Mouse (Mus musculus): Measurements from ENCODE around the gene D8Ertd738e. TPM values are rescaled to one million over a fixed set of nuclear protein-coding genes. Genes with fewer than 3 reads are reported as not detected.

Gene D8Ertd738e
- polyA plus RNA-seq, 1 experiment from 2014 or later, result 231 TPM

GRCm38 (mm10) chr8:84273968-84274367, 24.4 kb upstream of the D8Ertd738e start:
- WGBS, result 84% methylated on average over 3 of the region's 3 CpGs
- peaks cover 7% of the 10 kb centered on the region for H3K4me1 ChIP-seq (replicated peaks; ENCODE audit: control insufficient read depth, insufficient read depth, low read length)
- no peaks in the 10 kb centered on the region for H3K36me3 ChIP-seq (ENCODE audit: control insufficient read depth, insufficient read depth)
- H3K4me2 ChIP-seq (ENCODE audit: low read length), result no peak overlapping the region
- no peak overlapping the region for H3K4me3 ChIP-seq (replicated peaks; ENCODE audit: low read length)
- H3K9ac ChIP-seq (replicated peaks; ENCODE audit: low read depth, low read length), result no peak overlapping the region
- no peak for ATAC-seq
- no peaks in the 10 kb centered on the region for H3K9me3 ChIP-seq (ENCODE audit: control insufficient read depth, low read length)
- no peaks in the 10 kb centered on the region for H3K27me3 ChIP-seq (replicated peaks; ENCODE audit: control insufficient read depth, insufficient read depth, low read length)
- H3K27ac ChIP-seq (ENCODE audit: low read length), result no peak overlapping the region

- WGBS, result 89% methylated on average over 4 of the region's 4 CpGs
- Histone ChIP-seq H3K4me3 (replicated peaks; ENCODE audit: low read length) (no peak overlapping the region), H3K9me3 (ENCODE audit: control insufficient read depth, low read length) (no peaks in the 10 kb centered on the region)
These were observed 22.8 kb upstream of the D8Ertd738e start for GRCm38 (mm10) chr8:84272302-84272701.

GRCm38 (mm10) chr8:84269950-84270773, 20.6 kb upstream of the D8Ertd738e start, which contains the start of gene Ccdc130:
Gene Ccdc130 (minus strand): TSS chr8:84270380.
- no peaks in the 10 kb centered on the region for H3K27me3 ChIP-seq (replicated peaks; ENCODE audit: control insufficient read depth, insufficient read depth, low read length)
- ATAC-seq, result peak; percentile 99
- H3K36me3 ChIP-seq (ENCODE audit: control insufficient read depth, insufficient read depth), result peaks cover 9% of the 10 kb centered on the region; the same call in 1 of the 2 replicates
- peak within 1 kb of the TSS; percentile 64 for H3K27ac ChIP-seq (ENCODE audit: low read length)
- peak within 1 kb of the TSS; percentile 88 for H3K9ac ChIP-seq (replicated peaks; ENCODE audit: low read depth, low read length)
- H3K4me2 ChIP-seq (ENCODE audit: low read length), result peak within 1 kb of the TSS; percentile 84
- WGBS, result under 1% methylated on average over 44 of the region's 44 CpGs
- peaks cover 7% of the 10 kb centered on the region for H3K4me1 ChIP-seq (replicated peaks; ENCODE audit: control insufficient read depth, insufficient read depth, low read length)
- peak within 1 kb of the TSS; percentile 82 for H3K4me3 ChIP-seq (replicated peaks; ENCODE audit: low read length)
- no peaks in the 10 kb centered on the region for H3K9me3 ChIP-seq (ENCODE audit: control insufficient read depth, low read length)

More at GRCm38 (mm10) chr8:84272302-84272701, 22.8 kb upstream of the D8Ertd738e start:
- H3K9ac ChIP-seq (replicated peaks; ENCODE audit: low read depth, low read length), result no peak overlapping the region
- ATAC-seq, result no peak
- H3K36me3 ChIP-seq (ENCODE audit: control insufficient read depth, insufficient read depth), result no peaks in the 10 kb centered on the region
- peaks cover 7% of the 10 kb centered on the region for H3K4me1 ChIP-seq (replicated peaks; ENCODE audit: control insufficient read depth, insufficient read depth, low read length)
- H3K27me3 ChIP-seq (replicated peaks; ENCODE audit: control insufficient read depth, insufficient read depth, low read length), result no peaks in the 10 kb centered on the region
- no peak overlapping the region for H3K27ac ChIP-seq (ENCODE audit: low read length)
- no peak overlapping the region for H3K4me2 ChIP-seq (ENCODE audit: low read length)

GRCm38 (mm10) chr8:84261098-84261497, 11.6 kb upstream of the D8Ertd738e start:
- Histone ChIP-seq H3K27me3 (replicated peaks; ENCODE audit: control insufficient read depth, insufficient read depth, low read length) (no peaks in the 10 kb centered on the region), H3K36me3 (ENCODE audit: control insufficient read depth, insufficient read depth) (peaks cover 27% of the 10 kb centered on the region), H3K4me2 (ENCODE audit: low read length) (no peak overlapping the region), H3K9ac (replicated peaks; ENCODE audit: low read depth, low read length) (no peak overlapping the region), H3K27ac (ENCODE audit: low read length) (no peak overlapping the region), H3K4me3 (replicated peaks; ENCODE audit: low read length) (no peak overlapping the region), H3K9me3 (ENCODE audit: control insufficient read depth, low read length) (no peaks in the 10 kb centered on the region), H3K4me1 (replicated peaks; ENCODE audit: control insufficient read depth, insufficient read depth, low read length) (peaks cover 13% of the 10 kb centered on the region)
- WGBS, result 98% methylated on average over 4 of the region's 4 CpGs
- ATAC-seq, result no peak

- Histone ChIP-seq H3K4me3 (replicated peaks; ENCODE audit: low read length) (peak within 1 kb of the TSS; percentile 60), H3K27me3 (replicated peaks; ENCODE audit: control insufficient read depth, insufficient read depth, low read length) (no peaks in the 10 kb centered on the region), H3K9ac (replicated peaks; ENCODE audit: low read depth, low read length) (peak within 1 kb of the TSS; percentile 73), H3K27ac (ENCODE audit: low read length) (peak within 1 kb of the TSS; percentile 85), H3K4me2 (ENCODE audit: low read length) (peak within 1 kb of the TSS; percentile 93), H3K4me1 (replicated peaks; ENCODE audit: control insufficient read depth, insufficient read depth, low read length) (peaks cover 17% of the 10 kb centered on the region), H3K36me3 (ENCODE audit: control insufficient read depth, insufficient read depth) (peaks cover 28% of the 10 kb centered on the region), H3K9me3 (ENCODE audit: control insufficient read depth, low read length) (no peaks in the 10 kb centered on the region)
- peak; percentile 93 for ATAC-seq
- under 1% methylated on average over 62 of the region's 64 CpGs for WGBS
These were observed 7.5 kb upstream of the D8Ertd738e start, which contains the start of gene Mri1 for GRCm38 (mm10) chr8:84256822-84257610. Gene Mri1 (minus strand): TSS chr8:84257326.

GRCm38 (mm10) chr8:84256458-84256821, 6.9 kb upstream of the D8Ertd738e start:
- peak; percentile 9; the same call in 1 of the 2 replicates for ATAC-seq
- 12% methylated on average over 6 of the region's 6 CpGs for WGBS

GRCm38 (mm10) chr8:84255858-84256257, 6.3 kb upstream of the D8Ertd738e start:
- H3K4me3 ChIP-seq (replicated peaks; ENCODE audit: low read length), result peak overlapping the region; percentile 60; the same call in 1 of the 2 replicates
- H3K27me3 ChIP-seq (replicated peaks; ENCODE audit: control insufficient read depth, insufficient read depth, low read length), result no peaks in the 10 kb centered on the region
- peak overlapping the region; percentile 93 for H3K4me2 ChIP-seq (ENCODE audit: low read length)
- ATAC-seq, result no peak
- peaks cover 26% of the 10 kb centered on the region for H3K36me3 ChIP-seq (ENCODE audit: control insufficient read depth, insufficient read depth)
- whole genome bisulfite sequencing, result 78% methylated on average over 3 of the region's 3 CpGs
- peak overlapping the region; percentile 73; the same call in 1 of the 2 replicates for H3K9ac ChIP-seq (replicated peaks; ENCODE audit: low read depth, low read length)
- peaks cover 17% of the 10 kb centered on the region for H3K4me1 ChIP-seq (replicated peaks; ENCODE audit: control insufficient read depth, insufficient read depth, low read length)
- no peaks in the 10 kb centered on the region for H3K9me3 ChIP-seq (ENCODE audit: control insufficient read depth, low read length)
- H3K27ac ChIP-seq (ENCODE audit: low read length), result no peak overlapping the region

More at GRCm38 (mm10) chr8:84256458-84256821, 6.9 kb upstream of the D8Ertd738e start:
- Histone ChIP-seq H3K27me3 (replicated peaks; ENCODE audit: control insufficient read depth, insufficient read depth, low read length) (no peaks in the 10 kb centered on the region), H3K4me3 (replicated peaks; ENCODE audit: low read length) (peak overlapping the region; percentile 60), H3K9me3 (ENCODE audit: control insufficient read depth, low read length) (no peaks in the 10 kb centered on the region), H3K9ac (replicated peaks; ENCODE audit: low read depth, low read length) (peak overlapping the region; percentile 73), H3K27ac (ENCODE audit: low read length) (peak overlapping the region; percentile 85), H3K4me2 (ENCODE audit: low read length) (peak overlapping the region; percentile 93), H3K4me1 (replicated peaks; ENCODE audit: control insufficient read depth, insufficient read depth, low read length) (peaks cover 17% of the 10 kb centered on the region), H3K36me3 (ENCODE audit: control insufficient read depth, insufficient read depth) (peaks cover 28% of the 10 kb centered on the region)

- Histone ChIP-seq H3K4me2 (ENCODE audit: low read length) (no peak overlapping the region), H3K4me1 (replicated peaks; ENCODE audit: control insufficient read depth, insufficient read depth, low read length) (peaks cover 12% of the 10 kb centered on the region), H3K27me3 (replicated peaks; ENCODE audit: control insufficient read depth, insufficient read depth, low read length) (no peaks in the 10 kb centered on the region), H3K27ac (ENCODE audit: low read length) (no peak overlapping the region), H3K9ac (replicated peaks; ENCODE audit: low read depth, low read length) (0 out of 2 replicates have a peak overlapping the region, but pooled peaks have one; percentile 5), H3K36me3 (ENCODE audit: control insufficient read depth, insufficient read depth) (peaks cover 20% of the 10 kb centered on the region), H3K4me3 (replicated peaks; ENCODE audit: low read length) (no peak overlapping the region), H3K9me3 (ENCODE audit: control insufficient read depth, low read length) (no peaks in the 10 kb centered on the region)
- no peak for ATAC-seq
- 32% methylated on average over 2 of the region's 2 CpGs for WGBS
These were observed 7.7 kb downstream of the D8Ertd738e start for GRCm38 (mm10) chr8:84241821-84242220.

- ATAC-seq, result no peak
- H3K9ac ChIP-seq (replicated peaks; ENCODE audit: low read depth, low read length), result no peak overlapping the region
- H3K4me3 ChIP-seq (replicated peaks; ENCODE audit: low read length), result no peak overlapping the region
- no peak overlapping the region for H3K4me2 ChIP-seq (ENCODE audit: low read length)
- 67% methylated on average over 6 of the region's 6 CpGs for WGBS
- no peaks in the 10 kb centered on the region for H3K27me3 ChIP-seq (replicated peaks; ENCODE audit: control insufficient read depth, insufficient read depth, low read length)
- peaks cover 16% of the 10 kb centered on the region for H3K36me3 ChIP-seq (ENCODE audit: control insufficient read depth, insufficient read depth)
- no peaks in the 10 kb centered on the region for H3K9me3 ChIP-seq (ENCODE audit: control insufficient read depth, low read length)
- no peak overlapping the region for H3K27ac ChIP-seq (ENCODE audit: low read length)
- peaks cover 13% of the 10 kb centered on the region for H3K4me1 ChIP-seq (replicated peaks; ENCODE audit: control insufficient read depth, insufficient read depth, low read length)
These were observed 8.4 kb downstream of the D8Ertd738e start for GRCm38 (mm10) chr8:84241167-84241566.
